Mouse (Mus musculus) limb, embryonic 14.5 days (tissue): Measurements from ENCODE around the gene Srsf7. TPM values are rescaled to one million over a fixed set of nuclear protein-coding genes. Genes with fewer than 3 reads are reported as not detected.

ENCODE experiments used
- ATAC-seq: fragments of 200-750 bp; cut with Nextera tagmentation; 2 replicates; pipeline ENCODE4 v1.8.0; 2017; ENCODE audit warnings: low read depth, moderate number of reproducible peaks, moderate TSS enrichment; ENCODE audit not compliant: low FRiP score
- DNase-seq: peaks from one replicate; pipeline ENCODE4 v3.0.0-alpha.2; 2015; ENCODE audit warnings: low spot score
- H3K27ac ChIP-seq: fragments of 300-500 bp; sonication (generic); replicated peaks from 2 replicates; pipeline ENCODE4 v1.5.1; 2014; ENCODE audit warnings: low read depth, mild to moderate bottlenecking, low read length, moderate library complexity, mixed read lengths
- H3K27me3 ChIP-seq: fragments of 300-500 bp; sonication (generic); 2 replicates; pipeline ENCODE4 v1.6.1; 2014; ENCODE audit warnings: low read length, mixed read lengths; ENCODE audit not compliant: control insufficient read depth, insufficient read depth
- H3K36me3 ChIP-seq: fragments of 300-500 bp; sonication (generic); 2 replicates; pipeline ENCODE4 v1.6.1; 2014; ENCODE audit warnings: mild to moderate bottlenecking, low read length, moderate library complexity, mixed read lengths; ENCODE audit not compliant: control insufficient read depth, insufficient read depth
- H3K4me1 ChIP-seq: fragments of 300-500 bp; sonication (generic); 2 replicates; pipeline ENCODE4 v1.6.1; 2014; ENCODE audit warnings: antibody characterized with exemption, low read length, mixed read lengths; ENCODE audit not compliant: control insufficient read depth, insufficient read depth
- H3K4me2 ChIP-seq: fragments of 300-500 bp; sonication (generic); replicated peaks from 2 replicates; pipeline ENCODE4 v1.6.1; 2014; ENCODE audit warnings: low read depth, mild to moderate bottlenecking, low read length, moderate library complexity; ENCODE audit not compliant: severe bottlenecking
- H3K4me3 ChIP-seq: fragments of 300-500 bp; sonication (generic); replicated peaks from 2 replicates; pipeline ENCODE4 v1.5.1; 2014; ENCODE audit warnings: low read length
- H3K9ac ChIP-seq: fragments of 300-500 bp; sonication (generic); 2 replicates; pipeline ENCODE4 v1.6.1; 2014; ENCODE audit warnings: mild to moderate bottlenecking, low read depth, low read length, moderate library complexity; ENCODE audit not compliant: severe bottlenecking
- H3K9me3 ChIP-seq: fragments of 300-500 bp; sonication (generic); 2 replicates; pipeline ENCODE4 v1.6.1; 2016; ENCODE audit warnings: low read length; ENCODE audit not compliant: control insufficient read depth
- POLR2A ChIP-seq: fragments of 200-500 bp; IDR thresholded peaks from 2 replicates; pipeline ENCODE4 v1.8.0; 2012; ENCODE audit warnings: inconsistent platforms, mild to moderate bottlenecking, moderate library complexity, borderline replicate concordance; ENCODE audit not compliant: insufficient read depth, insufficient read length; ENCODE audit errors: extremely low read depth
- WGBS: fragments of 180-500 bp; shearing (Covaris S2); extraction: QIAGEN DNeasy Blood & Tissue Kit; methylation state at CpG from one replicate; pipeline ENCODE4 v1.1.7; 2014; 5-methylcytosine and 5-hydroxymethylcytosine counted together
- polyA plus RNA-seq, 2 experiments: library from polyadenylated mRNA; depleted of rRNA in 1 of 2; stranded (reverse) in 1 of 2; unstranded in 1 of 2; fragments of >200 nt; fragmentation: Nextera tagmentation in 1 of 2; extraction: Ambion mirVana in 1 of 2; gene quantifications; 2 replicates each; pipeline versions ENCODE4 v1.2.1 to v1.2.3; 2012 to 2014

Srsf7 gene
- polyA plus RNA-seq (2012; rRNA removed) (363 and 429 TPM in 2 replicates), polyA plus RNA-seq (2014; fragmentation: Nextera tagmentation; extraction: Ambion mirVana) (577 and 588 TPM in 2 replicates)

- DNase-seq (peak; percentile 99), ATAC-seq (peak; percentile 96)
- H3K9me3 ChIP-seq: no peaks in the 10 kb centered on the region
- peaks cover 33% of the 10 kb centered on the region for H3K36me3 ChIP-seq
- peak within 1 kb of the TSS; percentile 89 for H3K4me3 ChIP-seq
- under 1% methylated on average over 79 of the region's 95 CpGs for WGBS
- peak; percentile 100 for TF ChIP-seq POLR2A
- H3K27me3 ChIP-seq: no peaks in the 10 kb centered on the region
- H3K27ac ChIP-seq: peak within 1 kb of the TSS; percentile 99
- H3K9ac ChIP-seq: peak within 1 kb of the TSS; percentile 99
- H3K4me1 ChIP-seq: peaks cover 12% of the 10 kb centered on the region
- H3K4me2 ChIP-seq: peak within 1 kb of the TSS; percentile 62
Observed at GRCm38 (mm10) chr17:80206671-80207581, at the start of gene Srsf7, which contains the start of gene Ttc39d. Gene Srsf7, minus strand, starts transcription at chr17:80207307. Gene Ttc39d, plus strand, starts transcription at chr17:80207460.

DNA sequence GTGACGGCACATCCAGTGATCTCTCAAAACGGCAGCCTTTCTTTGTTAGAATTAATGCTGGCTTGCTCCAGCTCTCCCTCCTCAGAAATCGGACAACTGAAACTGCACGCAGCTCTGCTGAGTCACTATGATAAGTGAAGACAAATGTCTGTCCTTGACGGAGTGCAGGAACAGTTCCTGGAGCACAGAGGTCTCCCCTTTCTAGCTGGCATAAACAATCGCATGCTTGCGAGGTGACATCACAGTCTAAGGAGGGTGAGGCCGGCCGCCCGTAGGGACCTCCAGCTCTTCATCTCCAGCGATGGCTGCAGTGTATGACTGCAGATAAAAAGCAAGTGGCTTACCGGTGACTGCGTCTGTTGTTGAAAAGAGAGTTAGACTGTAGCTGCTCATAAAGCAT lies 48.1 kb upstream of the Srsf7 start:
- H3K27ac ChIP-seq: no peak overlapping the region
- no peaks in the 10 kb centered on the region for H3K27me3 ChIP-seq
- H3K9me3 ChIP-seq: no peaks in the 10 kb centered on the region
- TF ChIP-seq POLR2A: no peak
- no peak overlapping the region for H3K4me2 ChIP-seq
- WGBS: 45% methylated on average over 13 of the region's 13 CpGs
- ATAC-seq: peak; percentile 57; the same call in 1 of the 2 replicates
- peaks cover 97% of the 10 kb centered on the region for H3K36me3 ChIP-seq
- H3K9ac ChIP-seq: no peak overlapping the region
- DNase-seq: peak; percentile 6
- no peak overlapping the region for H3K4me3 ChIP-seq
- H3K4me1 ChIP-seq: no peaks in the 10 kb centered on the region

DNA sequence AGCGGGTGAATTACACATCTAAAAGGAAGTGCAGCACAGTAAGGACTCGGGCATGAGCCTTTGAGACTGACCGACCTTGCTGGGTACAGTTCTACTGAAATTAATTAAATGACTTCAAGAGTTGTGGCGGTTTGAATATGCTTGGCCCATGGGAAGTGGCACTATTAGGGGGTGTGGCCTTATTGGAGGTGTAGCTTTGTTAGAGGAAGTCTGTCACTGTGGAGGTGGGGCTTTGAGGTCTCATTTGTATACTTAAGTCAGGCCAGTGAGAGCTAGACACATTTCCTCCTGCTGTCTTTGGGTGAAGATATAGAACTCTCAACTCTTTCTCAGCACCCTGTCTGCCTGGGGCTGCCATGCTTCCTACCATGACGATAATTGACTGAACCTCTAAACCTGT lies 47.3 kb upstream of the Srsf7 start:
- no peak overlapping the region for H3K4me3 ChIP-seq
- no peak overlapping the region for H3K4me2 ChIP-seq
- no peak for ATAC-seq
- WGBS: 96% methylated on average over 5 of the region's 5 CpGs
- no peaks in the 10 kb centered on the region for H3K9me3 ChIP-seq
- no peak overlapping the region for H3K27ac ChIP-seq
- no peak for TF ChIP-seq POLR2A
- DNase-seq: no peak
- no peak overlapping the region for H3K9ac ChIP-seq
- H3K27me3 ChIP-seq: no peaks in the 10 kb centered on the region
- H3K36me3 ChIP-seq: peaks cover 97% of the 10 kb centered on the region
- no peaks in the 10 kb centered on the region for H3K4me1 ChIP-seq

GRCm38 (mm10) chr17:80252757-80253525 lies 45.8 kb upstream of the Srsf7 start:
- ATAC-seq (no peak), DNase-seq (no peak)
- no peaks in the 10 kb centered on the region for H3K9me3 ChIP-seq
- no peaks in the 10 kb centered on the region for H3K4me1 ChIP-seq
- TF ChIP-seq POLR2A: no peak
- H3K36me3 ChIP-seq: peaks cover 95% of the 10 kb centered on the region
- no peak overlapping the region for H3K4me2 ChIP-seq
- no peak overlapping the region for H3K4me3 ChIP-seq
- H3K27ac ChIP-seq: no peak overlapping the region
- no peak overlapping the region for H3K9ac ChIP-seq
- H3K27me3 ChIP-seq: no peaks in the 10 kb centered on the region
- 87% methylated on average over 13 of the region's 13 CpGs for WGBS

GRCm38 (mm10) chr17:80243116-80243515 lies 36.0 kb upstream of the Srsf7 start:
- peaks cover 93% of the 10 kb centered on the region for H3K36me3 ChIP-seq
- H3K4me3 ChIP-seq: no peak overlapping the region
- H3K27ac ChIP-seq: no peak overlapping the region
- H3K9me3 ChIP-seq: no peaks in the 10 kb centered on the region
- no peak for TF ChIP-seq POLR2A
- DNase-seq (no peak), ATAC-seq (no peak)
- no peak overlapping the region for H3K4me2 ChIP-seq
- H3K9ac ChIP-seq: no peak overlapping the region
- 61% methylated on average over 13 of the region's 13 CpGs for WGBS
- no peaks in the 10 kb centered on the region for H3K4me1 ChIP-seq
- no peaks in the 10 kb centered on the region for H3K27me3 ChIP-seq
